Mouse (Mus musculus) brain, adult 2 months (tissue): Measurements from ENCODE around the gene Msi2.

Source experiments
- DNase-seq: peaks from one replicate; pipeline ENCODE4 v3.0.0; 2011; ENCODE audit warnings: low read depth, low spot score

The Msi2 gene

GRCm38 (mm10) chr11:88636934-88637333 is 81.4 kb downstream of the Msi2 start:
- no peak for DNase-seq

- no peak for DNase-seq
These were observed 82.0 kb downstream of the Msi2 start for GRCm38 (mm10) chr11:88636319-88636718.

GRCm38 (mm10) chr11:88634627-88635026 is 83.7 kb downstream of the Msi2 start:
- DNase-seq = peak; percentile 34

GRCm38 (mm10) chr11:88631932-88632230 is 86.4 kb downstream of the Msi2 start:
- no peak for DNase-seq

GRCm38 (mm10) chr11:88631084-88631931 is 87.0 kb downstream of the Msi2 start:
- no peak for DNase-seq

- DNase-seq = no peak
These were observed 88.7 kb downstream of the Msi2 start for GRCm38 (mm10) chr11:88629619-88630018.

- DNase-seq = no peak
These were observed 89.1 kb downstream of the Msi2 start for GRCm38 (mm10) chr11:88629165-88629564.

GRCm38 (mm10) chr11:88628676-88629075 is 89.6 kb downstream of the Msi2 start:
- DNase-seq = no peak

GRCm38 (mm10) chr11:88627327-88627726 is 91.0 kb downstream of the Msi2 start:
- DNase-seq = no peak

- DNase-seq = peak; percentile 40
These were observed 91.7 kb downstream of the Msi2 start for GRCm38 (mm10) chr11:88626576-88626975.

GRCm38 (mm10) chr11:88626061-88626460 is 92.3 kb downstream of the Msi2 start:
- DNase-seq = no peak

GRCm38 (mm10) chr11:88625063-88625462 is 93.2 kb downstream of the Msi2 start:
- no peak for DNase-seq

GRCm38 (mm10) chr11:88624627-88625026 is 93.7 kb downstream of the Msi2 start:
- no peak for DNase-seq

- DNase-seq = no peak
These were observed 94.6 kb downstream of the Msi2 start for GRCm38 (mm10) chr11:88623671-88624070.

- DNase-seq = no peak
These were observed 95.8 kb downstream of the Msi2 start for GRCm38 (mm10) chr11:88622496-88622895.

GRCm38 (mm10) chr11:88621789-88622188 is 96.5 kb downstream of the Msi2 start:
- no peak for DNase-seq

- peak; percentile 84 for DNase-seq
These were observed 97.9 kb downstream of the Msi2 start for GRCm38 (mm10) chr11:88620158-88620973.

- no peak for DNase-seq
These were observed 98.7 kb downstream of the Msi2 start for GRCm38 (mm10) chr11:88619468-88620157.

GRCm38 (mm10) chr11:88618732-88619309 is 99.5 kb downstream of the Msi2 start:
- no peak for DNase-seq

GRCm38 (mm10) chr11:88618005-88618501 is 100.3 kb downstream of the Msi2 start:
- DNase-seq = no peak

- no peak for DNase-seq
These were observed 100.9 kb downstream of the Msi2 start for GRCm38 (mm10) chr11:88617380-88617779.
